Mouse (Mus musculus) kidney, embryonic 16.5 days (tissue): Measurements from ENCODE around the gene Mme. TPM values are rescaled to one million over a fixed set of nuclear protein-coding genes. Genes with fewer than 3 reads are reported as not detected.

ENCODE experiments used
- ATAC-seq: fragments of 200-750 bp; cut with Nextera tagmentation; 2 replicates; pipeline ENCODE4 v1.8.0; 2017; ENCODE audit warnings: moderate TSS enrichment; ENCODE audit not compliant: low FRiP score, low TSS enrichment
- H3K27ac ChIP-seq: fragments of 300-500 bp; sonication (generic); 2 replicates; pipeline ENCODE4 v1.5.1; 2014; ENCODE audit warnings: low read length
- H3K27me3 ChIP-seq: fragments of 300-500 bp; sonication (generic); 2 replicates; pipeline ENCODE4 v1.6.1; 2014; ENCODE audit warnings: low read length, control low read depth, mixed read lengths; ENCODE audit not compliant: insufficient read depth
- H3K36me3 ChIP-seq: fragments of 300-500 bp; sonication (generic); 2 replicates; pipeline ENCODE4 v1.6.1; 2014; ENCODE audit warnings: low read length, control low read depth, mixed read lengths; ENCODE audit not compliant: insufficient read depth
- H3K4me1 ChIP-seq: fragments of 300-500 bp; sonication (generic); 2 replicates; pipeline ENCODE4 v1.6.1; 2014; ENCODE audit warnings: low read length, control low read depth, mixed read lengths; ENCODE audit not compliant: insufficient read depth
- H3K4me2 ChIP-seq: fragments of 300-500 bp; sonication (generic); replicated peaks from 2 replicates; pipeline ENCODE4 v1.6.1; 2014; ENCODE audit warnings: low read depth, low read length
- H3K4me3 ChIP-seq: fragments of 300-500 bp; sonication (generic); 2 replicates; pipeline ENCODE4 v1.5.1; 2014; ENCODE audit warnings: mild to moderate bottlenecking, low read length
- H3K9ac ChIP-seq: fragments of 300-500 bp; sonication (generic); replicated peaks from 2 replicates; pipeline ENCODE4 v1.6.1; 2014; ENCODE audit warnings: low read length
- H3K9me3 ChIP-seq: fragments of 300-500 bp; sonication (generic); 2 replicates; pipeline ENCODE4 v1.6.1; 2016; ENCODE audit warnings: low read length, control low read depth
- WGBS: fragments of 180-500 bp; shearing (Covaris S2); extraction: QIAGEN DNeasy Blood & Tissue Kit; methylation state at CpG from one replicate; pipeline ENCODE4 v1.1.7; 2014; 5-methylcytosine and 5-hydroxymethylcytosine counted together
- polyA plus RNA-seq: library from polyadenylated mRNA; unstranded; fragments of >200 nt; fragmentation: Nextera tagmentation; extraction: Ambion mirVana; gene quantifications from 2 replicates; pipeline ENCODE4 v1.2.1, GENCODE M21; 2015

Gene Mme
- polyA plus RNA-seq, 1 experiment from 2014 or later = 42.0 TPM

DNA sequence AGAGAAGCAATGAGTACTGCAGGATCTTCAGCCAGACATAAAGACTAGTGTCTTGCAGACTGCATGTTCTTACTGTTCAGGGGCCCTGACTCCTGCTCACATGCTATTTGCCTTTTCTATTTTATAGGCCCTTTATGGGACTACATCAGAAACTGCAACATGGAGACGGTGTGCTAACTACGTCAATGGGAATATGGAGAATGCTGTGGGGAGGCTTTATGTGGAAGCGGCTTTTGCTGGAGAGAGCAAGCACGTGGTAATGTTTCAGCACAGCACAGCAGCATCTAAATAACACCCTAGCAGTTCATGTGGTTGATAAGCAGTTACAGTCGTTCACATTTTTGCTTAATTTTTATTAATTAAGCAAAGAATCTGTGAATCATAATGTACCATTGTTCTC is 103.7 kb downstream of the Mme start:
- no peaks in the 10 kb centered on the region for H3K27me3 ChIP-seq
- H3K4me3 ChIP-seq = no peak overlapping the region
- WGBS = 85% methylated on average over 5 of the region's 5 CpGs
- no peaks in the 10 kb centered on the region for H3K9me3 ChIP-seq
- H3K9ac ChIP-seq = no peak overlapping the region
- no peak for ATAC-seq
- peaks cover 7% of the 10 kb centered on the region; the same call in 1 of the 2 replicates for H3K4me1 ChIP-seq
- H3K27ac ChIP-seq = no peak overlapping the region
- no peaks in the 10 kb centered on the region for H3K36me3 ChIP-seq
- no peak overlapping the region for H3K4me2 ChIP-seq

- Histone ChIP-seq H3K27ac (no peak overlapping the region), H3K4me3 (no peak overlapping the region), H3K27me3 (no peaks in the 10 kb centered on the region), H3K4me2 (no peak overlapping the region), H3K9me3 (no peaks in the 10 kb centered on the region), H3K4me1 (0 out of 2 replicates have a peak, but pooled peaks cover 6% of the 10 kb centered on the region), H3K36me3 (no peaks in the 10 kb centered on the region), H3K9ac (no peak overlapping the region)
- 75% methylated on average over 2 of the region's 2 CpGs for WGBS
- ATAC-seq = no peak
Measured at GRCm38 (mm10) chr3:63348893-63349426, 107.6 kb downstream of the Mme start.

GRCm38 (mm10) chr3:63350242-63350641 is 108.9 kb downstream of the Mme start:
- Histone ChIP-seq H3K27ac (no peak overlapping the region), H3K4me3 (no peak overlapping the region), H3K9ac (no peak overlapping the region), H3K9me3 (no peaks in the 10 kb centered on the region), H3K36me3 (peaks cover 3% of the 10 kb centered on the region; the same call in 1 of the 2 replicates), H3K27me3 (no peaks in the 10 kb centered on the region), H3K4me2 (no peak overlapping the region), H3K4me1 (0 out of 2 replicates have a peak, but pooled peaks cover 6% of the 10 kb centered on the region)
- WGBS = 87% methylated on average over 4 of the region's 4 CpGs
- ATAC-seq = no peak

DNA sequence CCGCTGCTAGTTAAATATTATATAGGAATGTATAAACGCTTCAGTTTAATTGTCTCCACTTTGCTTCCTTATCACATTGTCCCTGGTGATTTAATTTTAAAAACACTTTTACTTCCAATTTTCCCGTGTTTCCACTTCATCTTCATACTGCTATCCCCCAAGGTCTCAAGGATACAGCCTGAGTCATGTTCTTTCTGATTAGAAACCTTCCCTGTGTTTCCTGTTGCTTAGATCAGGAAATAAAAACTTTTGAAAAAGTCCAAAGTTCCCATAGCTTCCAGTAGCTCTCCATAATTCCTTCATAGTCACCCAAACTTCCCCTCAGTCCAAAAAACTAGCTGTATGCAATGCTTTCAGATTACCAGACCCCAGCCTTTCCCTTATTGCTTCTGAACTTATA is 109.4 kb downstream of the Mme start:
- Histone ChIP-seq H3K9me3 (no peaks in the 10 kb centered on the region), H3K27me3 (no peaks in the 10 kb centered on the region), H3K4me3 (no peak overlapping the region), H3K27ac (peak overlapping the region; percentile 17; the same call in 1 of the 2 replicates), H3K4me2 (no peak overlapping the region), H3K9ac (no peak overlapping the region), H3K36me3 (peaks cover 3% of the 10 kb centered on the region; the same call in 1 of the 2 replicates), H3K4me1 (0 out of 2 replicates have a peak, but pooled peaks cover 6% of the 10 kb centered on the region)
- 58% methylated on average over 3 of the region's 3 CpGs for WGBS
- ATAC-seq = no peak

DNA sequence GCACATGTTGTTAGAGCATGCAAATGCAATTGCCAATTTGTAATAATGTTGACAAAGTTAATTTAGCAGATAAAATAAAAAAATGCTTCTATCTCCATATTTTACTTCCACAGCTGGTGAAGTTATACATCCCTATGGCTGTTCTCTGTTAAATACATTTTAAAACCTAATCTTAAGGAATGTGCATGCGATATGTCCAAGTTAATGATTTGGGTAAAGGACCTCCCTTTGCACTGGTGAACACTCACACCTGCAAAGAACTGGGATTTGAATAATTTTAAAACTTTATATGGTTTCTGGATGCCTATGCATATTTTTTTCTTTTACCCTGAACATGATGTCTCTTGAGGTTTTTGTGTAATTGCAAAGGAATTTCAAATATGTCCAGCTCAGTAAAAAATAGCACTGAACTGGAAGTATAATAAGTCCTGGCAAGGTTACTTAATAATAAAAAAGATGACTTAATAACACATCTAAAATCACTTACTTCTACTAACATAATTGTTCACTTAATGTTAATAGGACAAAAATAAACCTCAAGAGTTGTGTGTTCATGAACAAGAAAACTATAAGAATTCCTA is 110.4 kb downstream of the Mme start:
- Histone ChIP-seq H3K9me3 (no peaks in the 10 kb centered on the region), H3K4me1 (0 out of 2 replicates have a peak, but pooled peaks cover 6% of the 10 kb centered on the region), H3K27me3 (no peaks in the 10 kb centered on the region), H3K36me3 (peaks cover 3% of the 10 kb centered on the region; the same call in 1 of the 2 replicates), H3K4me3 (no peak overlapping the region), H3K4me2 (no peak overlapping the region), H3K9ac (no peak overlapping the region), H3K27ac (no peak overlapping the region)
- 66% methylated on average over 1 of the region's 1 CpGs for WGBS
- ATAC-seq = peak; percentile 73; the same call in 1 of the 2 replicates

DNA sequence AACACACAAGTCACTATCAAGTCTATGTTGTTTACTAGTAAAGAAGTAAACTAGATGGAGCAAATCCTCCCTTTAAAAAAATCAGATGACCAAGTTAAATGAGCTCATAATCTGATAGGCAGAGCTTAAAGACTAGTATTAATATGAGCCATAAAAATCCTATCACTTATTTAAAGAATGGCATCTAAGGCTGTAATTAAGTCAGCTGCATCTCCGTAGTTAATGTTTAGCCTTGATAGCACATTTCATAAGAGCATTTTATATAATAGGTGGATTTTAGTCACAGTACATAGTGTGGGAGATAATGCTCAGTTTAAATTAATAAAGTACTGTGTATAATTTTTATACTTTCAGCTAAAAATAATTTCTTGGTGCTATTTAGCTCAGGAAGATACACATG is 118.2 kb downstream of the Mme start:
- no peak overlapping the region for H3K4me2 ChIP-seq
- H3K36me3 ChIP-seq = no peaks in the 10 kb centered on the region
- no peak overlapping the region for H3K27ac ChIP-seq
- WGBS = 85% methylated on average over 1 of the region's 1 CpGs
- no peak overlapping the region for H3K9ac ChIP-seq
- H3K4me3 ChIP-seq = no peak overlapping the region
- H3K4me1 ChIP-seq = no peaks in the 10 kb centered on the region
- H3K27me3 ChIP-seq = no peaks in the 10 kb centered on the region
- H3K9me3 ChIP-seq = no peaks in the 10 kb centered on the region
- no peak for ATAC-seq

GRCm38 (mm10) chr3:63384989-63385388 is 143.7 kb downstream of the Mme start:
- ATAC-seq = no peak
- H3K36me3 ChIP-seq = no peaks in the 10 kb centered on the region
- no peaks in the 10 kb centered on the region for H3K27me3 ChIP-seq
- no peak overlapping the region for H3K9ac ChIP-seq
- H3K4me3 ChIP-seq = no peak overlapping the region
- H3K4me1 ChIP-seq = no peaks in the 10 kb centered on the region
- no peak overlapping the region for H3K4me2 ChIP-seq
- no peaks in the 10 kb centered on the region for H3K9me3 ChIP-seq
- WGBS = 56% methylated on average over 2 of the region's 2 CpGs
- no peak overlapping the region for H3K27ac ChIP-seq

DNA sequence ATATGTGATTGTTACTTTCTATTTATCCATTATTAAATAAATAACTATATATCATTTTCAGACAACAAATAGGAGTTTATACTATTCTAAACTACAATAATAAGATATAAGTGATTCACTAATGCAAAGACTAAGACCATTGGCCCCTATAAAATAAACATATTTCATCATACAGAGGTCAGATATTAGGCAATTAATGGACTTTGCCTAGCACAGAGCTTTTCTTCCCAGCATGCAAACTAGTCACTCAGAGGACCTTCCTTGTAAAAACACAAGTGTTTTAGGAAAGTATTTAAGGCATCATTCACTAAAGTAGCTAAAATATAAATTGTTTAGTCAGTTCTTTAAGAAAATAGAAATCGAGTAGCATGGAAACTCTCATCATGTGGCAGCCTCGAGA is 149.4 kb downstream of the Mme start:
- no peaks in the 10 kb centered on the region for H3K4me1 ChIP-seq
- no peak overlapping the region for H3K27ac ChIP-seq
- ATAC-seq = no peak
- no peaks in the 10 kb centered on the region for H3K9me3 ChIP-seq
- H3K36me3 ChIP-seq = no peaks in the 10 kb centered on the region
- no peak overlapping the region for H3K4me3 ChIP-seq
- no peak overlapping the region for H3K9ac ChIP-seq
- WGBS = 59% methylated on average over 2 of the region's 2 CpGs
- H3K4me2 ChIP-seq = no peak overlapping the region
- H3K27me3 ChIP-seq = no peaks in the 10 kb centered on the region

DNA sequence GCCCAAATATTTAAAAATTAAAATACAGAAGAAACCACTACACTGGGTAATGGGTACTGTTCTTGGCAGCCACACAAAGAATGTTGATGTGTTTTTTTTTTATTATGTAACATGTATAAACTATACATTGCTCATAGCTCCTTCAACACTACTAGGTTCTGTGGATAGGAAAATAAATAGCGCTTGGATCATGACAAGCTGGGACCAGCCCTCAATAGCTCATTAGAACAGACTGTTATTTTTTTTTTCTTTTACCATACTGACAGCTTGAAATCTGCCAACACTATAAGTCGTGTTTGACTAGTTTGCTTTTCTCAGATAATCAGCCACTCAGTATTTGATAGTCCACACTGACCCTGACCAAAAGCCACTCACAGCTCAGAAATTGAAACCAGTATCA is 150.0 kb downstream of the Mme start:
- no peaks in the 10 kb centered on the region for H3K4me1 ChIP-seq
- H3K27ac ChIP-seq = no peak overlapping the region
- H3K36me3 ChIP-seq = no peaks in the 10 kb centered on the region
- H3K4me2 ChIP-seq = no peak overlapping the region
- WGBS = 74% methylated on average over 2 of the region's 2 CpGs
- no peak overlapping the region for H3K4me3 ChIP-seq
- H3K27me3 ChIP-seq = no peaks in the 10 kb centered on the region
- no peak overlapping the region for H3K9ac ChIP-seq
- no peaks in the 10 kb centered on the region for H3K9me3 ChIP-seq
- no peak for ATAC-seq

DNA sequence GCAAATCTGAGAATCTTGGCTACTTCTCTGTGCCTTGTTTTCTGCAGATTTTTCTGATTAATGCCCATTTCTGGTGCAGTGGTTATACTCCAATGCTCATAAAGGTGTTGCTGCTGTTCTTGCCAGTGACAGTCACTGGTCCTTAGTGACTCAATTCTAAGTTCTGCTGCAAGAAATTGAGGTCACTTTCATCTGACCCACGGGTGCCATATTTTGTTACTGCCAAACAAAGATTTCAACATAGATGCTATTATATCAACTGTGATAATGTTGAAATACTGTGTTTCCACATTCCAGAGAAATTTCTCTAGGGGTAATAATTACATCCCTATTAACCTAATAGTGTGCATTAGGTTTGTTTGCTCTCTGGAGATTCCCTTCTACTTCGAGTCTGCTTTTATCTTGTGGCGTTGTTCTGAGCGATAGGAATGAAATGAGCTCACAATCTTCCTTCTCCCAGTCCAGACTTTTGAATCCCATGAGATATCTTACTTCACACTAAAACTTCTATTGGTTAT is 153.1 kb downstream of the Mme start:
- Histone ChIP-seq H3K27ac (no peak overlapping the region), H3K4me1 (no peaks in the 10 kb centered on the region), H3K9me3 (no peaks in the 10 kb centered on the region), H3K27me3 (no peaks in the 10 kb centered on the region), H3K36me3 (no peaks in the 10 kb centered on the region), H3K4me3 (no peak overlapping the region), H3K9ac (no peak overlapping the region), H3K4me2 (no peak overlapping the region)
- no peak for ATAC-seq
- WGBS = 90% methylated on average over 4 of the region's 4 CpGs
